Mouse (Mus musculus): ENCODE data around the gene Znrd1as.

The Znrd1as gene

GRCm38 (mm10) chr17:36949265-36949664, 9.1 kb upstream of the Znrd1as start:
- DNase-seq (ENCODE audit: low read depth, low spot score): no peak

GRCm38 (mm10) chr17:36950981-36951947, 7.1 kb upstream of the Znrd1as start, which contains the start of gene Ppp1r11:
TSS of gene Ppp1r11 (minus strand) at chr17:36951741.
- peak; percentile 99 for DNase-seq (ENCODE audit: low read depth, low spot score)

GRCm38 (mm10) chr17:36952631-36953030, 5.8 kb upstream of the Znrd1as start:
- no peak for DNase-seq (ENCODE audit: low read depth, low spot score)

DNA sequence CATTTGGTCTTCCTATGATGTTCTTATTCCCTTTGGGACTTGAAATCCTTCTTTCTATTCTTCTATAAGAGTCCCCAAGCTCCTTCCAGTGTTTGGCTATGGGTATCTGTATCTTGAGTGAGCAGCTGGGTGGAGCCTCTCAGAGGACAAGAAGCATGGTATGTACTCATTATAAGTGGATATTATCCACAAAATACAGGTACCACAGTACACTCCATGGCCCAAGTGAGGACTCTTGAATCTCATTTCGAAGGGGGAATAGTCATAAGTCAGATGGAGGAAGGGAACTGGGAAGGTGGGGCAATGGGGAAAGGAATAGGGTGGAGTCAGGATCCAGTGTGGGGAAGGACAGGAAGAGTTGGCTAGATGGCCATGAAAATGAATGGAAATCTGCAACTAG, 5.3 kb upstream of the Znrd1as start:
- DNase-seq (ENCODE audit: low read depth, low spot score): no peak

DNA sequence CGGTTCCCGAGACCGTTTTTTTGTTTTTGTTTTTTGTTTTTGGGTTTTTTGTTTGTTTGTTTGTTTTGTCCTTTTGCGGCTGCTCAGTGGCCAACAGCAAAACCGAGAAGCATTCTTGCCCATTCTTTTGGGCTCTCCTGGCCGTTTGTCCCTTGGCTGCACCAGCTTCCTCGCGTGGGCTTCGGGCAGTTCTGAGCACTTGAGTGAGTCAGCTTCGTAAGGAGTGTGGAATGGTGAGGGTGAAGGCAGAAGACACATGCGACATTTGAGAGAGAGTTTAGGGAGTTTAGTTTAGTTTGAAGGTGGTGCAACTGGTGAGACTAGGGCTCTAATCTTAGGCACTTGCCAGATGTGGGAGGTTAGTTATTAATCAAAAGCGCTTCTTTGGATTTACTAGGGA, 492 bp downstream of the Znrd1as start:
- DNase-seq (ENCODE audit: low read depth, low spot score): no peak

DNA sequence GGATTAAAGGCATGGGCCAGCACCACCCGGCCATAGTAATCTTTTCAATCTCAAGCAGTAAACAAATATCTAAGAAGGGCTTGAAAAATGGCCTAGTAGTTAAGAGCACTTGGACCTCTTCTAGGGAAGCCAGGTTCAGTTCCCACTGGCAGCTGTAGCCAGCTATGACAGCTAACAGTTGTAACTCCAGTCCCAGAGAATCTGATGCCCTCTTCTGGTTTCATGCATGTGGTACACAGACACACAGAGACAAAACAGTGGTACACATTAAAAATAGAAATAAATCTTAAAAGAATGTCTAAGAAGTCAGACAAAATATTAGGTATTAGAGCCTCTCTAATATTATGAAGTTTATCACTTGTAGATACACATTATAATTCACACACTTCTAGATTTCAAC, 2.7 kb downstream of the Znrd1as start:
- DNase-seq (ENCODE audit: low read depth, low spot score): no peak

DNA sequence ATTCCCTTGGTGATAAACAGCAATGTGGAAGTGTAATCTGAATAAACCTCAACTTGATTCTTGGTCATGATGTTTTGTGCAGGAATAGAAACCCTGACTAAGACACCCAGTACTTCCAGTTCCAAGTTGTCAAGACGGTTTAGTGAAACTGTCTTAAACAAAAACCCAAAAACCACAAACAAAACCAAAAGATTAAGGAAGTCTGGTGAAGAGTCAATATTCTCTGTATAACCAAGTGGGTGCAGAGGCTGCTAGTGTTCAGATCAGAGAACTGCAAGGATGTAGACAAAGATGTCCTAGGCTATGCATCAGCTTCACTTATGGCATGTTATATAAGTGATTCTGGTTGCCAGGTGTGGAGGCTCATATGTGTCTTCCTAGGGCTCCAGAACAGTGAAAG, 8.5 kb downstream of the Znrd1as start:
- no peak for DNase-seq (ENCODE audit: low read depth, low spot score)

DNA sequence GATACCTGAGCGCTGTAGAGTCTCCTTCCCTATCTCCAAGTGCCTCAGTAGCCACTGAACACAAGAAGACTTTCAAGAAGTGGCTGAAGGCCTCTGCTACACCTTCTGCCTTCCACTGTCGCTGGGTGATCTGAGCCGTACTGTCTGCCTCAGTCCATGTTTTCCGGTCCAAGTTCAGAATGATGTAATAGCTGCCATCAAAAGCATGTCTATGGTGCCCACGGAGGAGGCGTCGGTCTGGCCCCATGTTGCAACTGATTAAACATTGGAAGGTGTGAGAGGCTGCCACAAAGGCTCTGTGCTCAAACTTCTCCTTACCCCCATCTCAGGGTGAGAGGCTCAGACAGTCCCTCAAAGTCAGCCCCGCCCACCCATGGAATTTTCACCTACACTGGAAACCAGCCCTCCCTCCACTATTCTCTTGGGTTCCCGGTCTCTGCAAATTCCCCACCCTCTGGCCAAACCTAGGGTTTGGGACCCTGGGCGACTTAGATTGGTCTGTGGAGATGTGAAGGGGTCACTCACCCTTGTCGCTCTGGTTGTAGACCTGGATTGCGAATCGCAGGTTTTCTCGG, 12.0 kb downstream of the Znrd1as start:
- peak; percentile 85 for DNase-seq (ENCODE audit: low read depth, low spot score)

DNA sequence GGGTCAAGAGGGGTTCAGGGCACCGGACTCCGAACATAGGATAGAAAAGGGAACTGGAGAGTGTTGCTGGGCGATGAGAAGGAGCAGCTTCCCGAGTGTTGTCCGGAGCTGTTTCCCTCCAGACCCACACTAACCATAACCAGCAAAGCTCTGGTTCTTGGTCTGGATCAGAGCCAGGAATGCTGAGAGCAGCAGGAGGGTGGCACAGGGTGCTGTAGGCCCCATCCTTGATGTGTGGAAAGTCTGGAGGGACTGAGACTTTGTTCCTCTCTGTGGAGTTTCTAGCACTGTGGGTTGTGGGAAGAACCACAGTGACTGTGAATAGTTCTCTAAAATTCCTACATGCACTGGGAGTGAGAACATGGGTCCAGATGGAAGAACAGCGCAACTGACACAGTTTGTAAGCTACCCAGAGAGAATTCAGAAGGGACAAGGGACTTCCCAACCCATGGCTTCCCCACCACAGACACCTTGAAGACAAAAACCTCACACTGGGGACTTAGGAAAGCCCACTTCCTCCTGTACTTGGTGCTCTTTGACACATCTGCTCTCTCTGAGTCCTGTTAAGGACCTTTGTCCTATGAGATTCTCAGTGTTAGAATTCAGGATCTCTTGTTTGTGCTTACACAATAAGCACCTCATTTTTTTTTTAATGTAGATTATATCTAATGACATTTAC, 12.9 kb downstream of the Znrd1as start:
- DNase-seq (ENCODE audit: low read depth, low spot score): no peak

DNA sequence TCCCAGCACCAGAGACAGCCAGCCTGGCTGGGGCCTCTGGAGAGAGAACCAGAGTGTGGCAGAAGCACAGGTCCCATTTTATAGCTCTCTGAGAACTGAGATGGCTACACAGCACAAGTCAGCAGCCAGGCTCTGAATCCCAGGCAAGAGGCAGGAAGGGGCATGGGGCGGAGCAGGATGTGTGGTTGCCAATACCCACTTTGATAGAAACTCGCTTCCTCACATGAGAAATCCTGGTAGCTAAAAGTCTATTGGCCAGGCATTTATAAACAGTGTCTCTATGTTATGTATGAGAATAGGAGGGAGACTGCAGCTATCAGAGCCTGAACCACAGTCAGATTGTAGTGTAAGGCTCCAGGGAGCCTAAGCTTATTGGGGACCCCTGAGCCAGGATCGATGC, 14.4 kb downstream of the Znrd1as start:
- peak; percentile 79 for DNase-seq (ENCODE audit: low read depth, low spot score)

GRCm38 (mm10) chr17:36973271-36973787, 14.9 kb downstream of the Znrd1as start:
- DNase-seq (ENCODE audit: low read depth, low spot score): peak; percentile 96

DNA sequence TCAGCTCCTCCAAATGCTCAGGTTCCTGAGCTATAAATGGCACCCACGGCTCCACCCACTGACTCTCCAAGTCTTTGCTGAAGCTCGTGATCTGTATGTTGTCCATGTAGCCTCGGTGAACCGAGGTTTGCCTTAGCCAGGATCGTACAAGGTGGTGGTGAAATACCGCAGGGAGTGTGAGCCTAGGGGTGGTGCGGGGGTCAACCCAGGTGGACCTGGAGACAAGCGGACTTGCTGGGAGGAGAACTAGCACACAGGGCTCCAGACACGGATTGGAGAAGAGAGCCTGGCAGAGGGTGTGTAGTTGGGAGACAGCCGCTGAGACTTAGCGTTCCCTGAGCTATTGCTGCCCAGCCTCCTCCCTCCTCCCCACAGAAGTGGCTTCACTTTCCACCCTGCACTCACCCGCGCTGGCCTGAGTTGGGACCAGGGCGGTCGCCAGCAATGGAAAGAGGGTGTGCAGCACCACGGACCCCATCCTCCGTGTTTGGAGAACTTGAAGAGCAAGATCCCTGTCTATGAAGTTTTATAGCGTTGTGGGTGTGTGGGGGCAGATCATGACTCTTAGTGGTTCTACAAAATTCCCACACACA, 22.9 kb downstream of the Znrd1as start, which contains the start of gene 2410137M14Rik:
Gene 2410137M14Rik, minus strand, starts transcription at position 17 of the 593 bp plus-strand sequence.
- DNase-seq (ENCODE audit: low read depth, low spot score): peak; percentile 76

DNA sequence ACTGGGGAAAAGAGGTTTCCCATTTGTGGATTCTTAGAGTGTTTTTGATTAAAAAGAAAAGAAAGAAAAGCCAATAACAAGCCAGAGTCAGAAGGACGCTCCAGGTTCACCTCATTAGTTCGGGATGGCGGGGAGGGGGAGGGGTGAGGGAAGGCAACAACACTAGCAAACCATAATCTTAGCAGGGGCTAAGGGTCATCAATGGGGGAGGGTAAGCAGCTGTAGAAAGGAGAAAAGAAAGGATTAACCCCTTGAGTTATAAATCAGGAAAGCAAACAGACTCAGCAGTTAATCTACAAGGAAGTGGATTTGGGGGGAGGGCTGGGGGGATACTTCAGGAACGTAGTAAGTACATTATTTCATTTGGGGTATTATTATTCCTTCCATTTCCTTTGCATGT, 23.5 kb downstream of the Znrd1as start:
- peak; percentile 81 for DNase-seq (ENCODE audit: low read depth, low spot score)

- DNase-seq (ENCODE audit: low read depth, low spot score): peak; percentile 91
Measured at GRCm38 (mm10) chr17:36982253-36983155, 24.1 kb downstream of the Znrd1as start.

- DNase-seq (ENCODE audit: low read depth, low spot score): peak; percentile 79
Measured at GRCm38 (mm10) chr17:36988475-36988874, 30.1 kb downstream of the Znrd1as start.

- no peak for DNase-seq (ENCODE audit: low read depth, low spot score)
Measured at GRCm38 (mm10) chr17:36989437-36989836, 31.0 kb downstream of the Znrd1as start, which contains the start of gene H2-M5. TSS of gene H2-M5 (minus strand) at chr17:36989537.

- peak; percentile 70 for DNase-seq (ENCODE audit: low read depth, low spot score)
Measured at GRCm38 (mm10) chr17:36990630-36991029, 32.2 kb downstream of the Znrd1as start.

DNA sequence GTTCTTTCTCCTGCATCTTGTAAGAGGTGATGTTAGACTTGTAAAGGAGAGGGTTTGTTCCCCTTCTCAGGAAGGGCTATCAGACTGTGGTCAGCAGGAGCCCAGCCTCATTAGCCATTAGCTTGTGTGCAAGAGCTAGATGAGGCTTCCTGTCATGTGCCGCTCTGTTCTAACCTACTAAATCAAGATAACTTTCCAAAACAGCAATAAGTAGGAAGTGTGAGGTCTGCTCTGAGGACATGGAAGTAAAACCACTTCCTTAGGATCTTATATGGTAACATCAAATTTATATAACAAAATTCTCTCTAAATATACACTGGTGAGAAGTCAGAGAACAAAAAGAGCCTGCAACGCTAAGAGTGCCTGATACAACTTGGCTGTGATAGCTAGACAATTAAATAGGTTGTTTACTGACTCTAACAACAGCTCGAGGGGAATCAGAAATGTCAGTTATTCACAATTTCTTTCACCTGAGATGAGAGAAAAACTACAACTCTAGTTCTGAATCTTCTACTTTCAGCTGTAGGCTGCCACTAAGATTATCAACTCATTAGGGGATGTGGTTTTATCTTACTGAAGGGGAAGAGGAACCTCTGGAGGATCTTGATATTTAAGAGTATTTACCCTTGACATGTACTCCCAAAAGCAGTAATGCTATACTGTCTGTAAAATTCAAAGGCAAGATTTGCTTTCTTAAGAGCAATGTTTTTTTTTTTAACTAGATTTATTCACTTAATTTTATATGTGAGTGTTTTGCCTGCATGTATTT, 34.1 kb downstream of the Znrd1as start:
- DNase-seq (ENCODE audit: low read depth, low spot score): no peak

DNA sequence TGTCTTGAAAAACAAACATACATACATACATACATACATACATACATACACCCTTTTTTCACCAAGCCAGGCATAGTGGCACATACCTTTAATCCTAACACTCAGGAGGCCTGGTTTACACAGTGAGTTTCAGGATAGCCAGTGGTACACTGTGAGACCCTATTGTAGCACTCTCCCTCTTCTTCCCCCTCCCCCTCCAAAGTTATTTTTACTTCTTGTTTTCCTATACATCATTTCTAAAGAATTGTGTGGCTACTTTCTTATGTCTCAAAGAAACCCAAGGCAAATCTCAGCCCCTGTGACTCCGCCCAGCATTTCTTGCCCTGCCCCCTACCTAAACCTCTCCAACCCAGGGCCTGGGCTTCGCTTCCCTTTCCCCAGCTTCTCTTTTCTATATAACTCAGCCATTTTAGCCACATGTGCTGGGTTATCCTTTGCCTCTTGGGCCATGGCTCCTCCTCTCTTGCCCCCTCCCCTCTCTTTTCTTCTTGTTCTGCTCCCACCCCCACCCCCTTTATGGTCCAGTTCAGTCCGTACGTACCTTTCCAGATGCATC, 35.5 kb downstream of the Znrd1as start:
- peak; percentile 82 for DNase-seq (ENCODE audit: low read depth, low spot score)

Measured in ZHBTc4 (cell line).